Mouse (Mus musculus) stomach, embryonic 15.5 days (tissue): ENCODE data around the gene Colgalt1. TPM values are rescaled to one million over a fixed set of nuclear protein-coding genes. Genes with fewer than 3 reads are reported as not detected.

Source experiments
- microRNA-seq: library from miRNA; unstranded; fragments of <30 nt; microRNA quantifications from one replicate; pipeline ENCODE4, GENCODE M21; 2016
- polyA plus RNA-seq: library from polyadenylated mRNA; unstranded; fragments of >200 nt; fragmentation: Nextera tagmentation; extraction: Ambion mirVana; gene quantifications from 2 replicates; pipeline ENCODE4 v1.2.1, GENCODE M21; 2015

Gene Colgalt1
- polyA plus RNA-seq, 1 experiment from 2014 or later = 75.1 TPM

Small RNA genes within 50 kb of the gene (microRNA-seq; reads per million reads assigned to microRNA genes)
- not detected for gene Mir6769b

Other genes with a start within 250 kb of the Colgalt1 start
- 87.4 and 88.8 TPM in 2 replicates for gene Use1, start 244.2 kb upstream of the Colgalt1 start, polyA plus RNA-seq
- 8.0 TPM in 2 replicates for gene Ocel1, start 239.7 kb upstream of the Colgalt1 start, polyA plus RNA-seq
- 80.9 and 81.8 TPM in 2 replicates for gene Nr2f6, start 229.0 kb upstream of the Colgalt1 start, polyA plus RNA-seq
- gene Ushbp1, start 215.2 kb upstream of the Colgalt1 start, polyA plus RNA-seq = 10.8 and 10.9 TPM in 2 replicates
- gene Babam1, start 214.1 kb upstream of the Colgalt1 start, polyA plus RNA-seq = 92.2 and 98.2 TPM in 2 replicates
- gene Ankle1, start 205.0 kb upstream of the Colgalt1 start, polyA plus RNA-seq = 42.3 and 46.2 TPM in 2 replicates
- gene Abhd8, start 147.3 kb upstream of the Colgalt1 start, polyA plus RNA-seq = 42.0 and 44.0 TPM in 2 replicates
- gene Mrpl34, start 146.0 kb upstream of the Colgalt1 start, polyA plus RNA-seq = 154 and 164 TPM in 2 replicates
- gene Dda1, start 141.8 kb upstream of the Colgalt1 start, polyA plus RNA-seq = 90.2 and 92.4 TPM in 2 replicates
- gene Ano8, start 125.0 kb upstream of the Colgalt1 start, polyA plus RNA-seq = 1.5 and 1.8 TPM in 2 replicates
- gene Gtpbp3, start 122.9 kb upstream of the Colgalt1 start, polyA plus RNA-seq = 14.6 and 16.1 TPM in 2 replicates
- 84.8 and 90.0 TPM in 2 replicates for gene Plvap, start 99.2 kb upstream of the Colgalt1 start, polyA plus RNA-seq
- gene Ccdc194, start 85.3 kb upstream of the Colgalt1 start, polyA plus RNA-seq = 0.27 and 0.49 TPM in 2 replicates
- 52.3 and 53.9 TPM in 2 replicates for gene Bst2, start 73.5 kb upstream of the Colgalt1 start, polyA plus RNA-seq
- gene Mvb12a, start 68.1 kb upstream of the Colgalt1 start, polyA plus RNA-seq = 97.6 and 107 TPM in 2 replicates
- gene Tmem221, start 52.1 kb upstream of the Colgalt1 start, polyA plus RNA-seq = 4.0 and 7.1 TPM in 2 replicates
- gene Nxnl1, start 44.4 kb upstream of the Colgalt1 start, polyA plus RNA-seq = 0.08 and 0.15 TPM in 2 replicates
- gene Slc27a1, start 42.1 kb upstream of the Colgalt1 start, polyA plus RNA-seq = 37.1 and 38.8 TPM in 2 replicates
- gene Pgls, start 18.8 kb upstream of the Colgalt1 start, polyA plus RNA-seq = 238 and 243 TPM in 2 replicates
- gene Fam129c, start 13.3 kb upstream of the Colgalt1 start, polyA plus RNA-seq = 4.3 and 4.7 TPM in 2 replicates
- 1.1 TPM in 2 replicates for gene Unc13a, start 60.8 kb downstream of the Colgalt1 start, polyA plus RNA-seq
- gene Jak3, start 65.3 kb downstream of the Colgalt1 start, polyA plus RNA-seq = 9.1 and 9.6 TPM in 2 replicates
- gene Insl3, start 78.2 kb downstream of the Colgalt1 start, polyA plus RNA-seq = 1.4 and 2.0 TPM in 2 replicates
- gene B3gnt3, start 90.8 kb downstream of the Colgalt1 start, polyA plus RNA-seq = 10.4 and 12.2 TPM in 2 replicates
- 7.6 and 8.3 TPM in 2 replicates for gene Fcho1, start 114.7 kb downstream of the Colgalt1 start, polyA plus RNA-seq